Mouse (Mus musculus) gastrocnemius, adult 2 months (tissue): ENCODE measurements around the gene She. TPM values are rescaled to one million over a fixed set of nuclear protein-coding genes. Genes with fewer than 3 reads are reported as not detected.

Experiments used
- DNase-seq: peaks from one replicate; pipeline ENCODE4 v3.0.0; 2022
- H3K27ac ChIP-seq: fragments of 200-600 bp; 2 replicates; pipeline ENCODE4 v1.8.1; 2022; ENCODE audit warnings: mild to moderate bottlenecking
- H3K4me3 ChIP-seq: fragments of 200-600 bp; 2 replicates; pipeline ENCODE4 v1.8.1; 2022; ENCODE audit warnings: mild to moderate bottlenecking, moderate library complexity
- CTCF ChIP-seq: fragments of 200-600 bp; IDR thresholded peaks from 2 replicates; pipeline ENCODE4 v1.8.1; 2022; ENCODE audit warnings: antibody characterized with exemption, mild to moderate bottlenecking, moderate library complexity
- intact Hi-C: fragments of 180-260 bp; cut with DNase I; formaldehyde crosslinking; loops from one replicate; pipeline ENCODE4 v1.15.1; 2025
- total RNA-seq, 2 experiments: library from RNA; stranded (reverse); gene quantifications; 2 replicates each; pipeline ENCODE4 v1.2.3; 2021

The She gene
- total RNA-seq, 2 experiments from 2014 or later, result 4.1 to 5.1 TPM

- no peak for DNase-seq
- intact Hi-C loops, result no loop called here
- Histone ChIP-seq H3K4me3 (no peak overlapping the region), H3K27ac (peak overlapping the region; percentile 59; the same call in 1 of the 2 replicates)
- TF ChIP-seq CTCF, result no peak
Measured at GRCm38 (mm10) chr3:89801507-89801847, 29.7 kb upstream of the She start.

- Histone ChIP-seq H3K27ac (no peak overlapping the region), H3K4me3 (peak overlapping the region; percentile 33; the same call in 1 of the 2 replicates)
- DNase-seq, result no peak
- no peak for TF ChIP-seq CTCF
- intact Hi-C loops, result no loop called here
Measured at GRCm38 (mm10) chr3:89802876-89803275, 28.3 kb upstream of the She start.

GRCm38 (mm10) chr3:89805179-89805578 lies 26.0 kb upstream of the She start:
- intact Hi-C loops, result no loop called here
- H3K27ac ChIP-seq, result no peak overlapping the region
- no peak for DNase-seq
- TF ChIP-seq CTCF, result no peak
- no peak overlapping the region for H3K4me3 ChIP-seq

- no peak for DNase-seq
- intact Hi-C loops, result no loop called here
- TF ChIP-seq CTCF, result peak; percentile 36; the same call in 1 of the 2 replicates
Measured at GRCm38 (mm10) chr3:89806751-89807150, 24.4 kb upstream of the She start.

GRCm38 (mm10) chr3:89807171-89807570 lies 24.0 kb upstream of the She start:
- TF ChIP-seq CTCF, result no peak
- no peak overlapping the region for H3K27ac ChIP-seq
- intact Hi-C loops, result no loop called here
- DNase-seq, result no peak
- H3K4me3 ChIP-seq, result no peak overlapping the region

More at GRCm38 (mm10) chr3:89806751-89807150, 24.4 kb upstream of the She start:
- Histone ChIP-seq H3K4me3 (no peak overlapping the region), H3K27ac (no peak overlapping the region)

- no peak overlapping the region for H3K27ac ChIP-seq
- intact Hi-C loops, result no loop called here
- DNase-seq, result no peak
- no peak for TF ChIP-seq CTCF
- no peak overlapping the region for H3K4me3 ChIP-seq
Measured at GRCm38 (mm10) chr3:89807881-89808280, 23.3 kb upstream of the She start.

- intact Hi-C loops, result no loop called here
- Histone ChIP-seq H3K4me3 (no peak overlapping the region), H3K27ac (no peak overlapping the region)
- no peak for DNase-seq
- no peak for TF ChIP-seq CTCF
Measured at GRCm38 (mm10) chr3:89808638-89809037, 22.5 kb upstream of the She start.

GRCm38 (mm10) chr3:89810841-89811240 lies 20.3 kb upstream of the She start:
- DNase-seq, result no peak
- H3K4me3 ChIP-seq, result no peak overlapping the region
- H3K27ac ChIP-seq, result no peak overlapping the region
- intact Hi-C loops, result no loop called here
- peak; percentile 56 for TF ChIP-seq CTCF

GRCm38 (mm10) chr3:89812166-89812565 lies 19.0 kb upstream of the She start:
- intact Hi-C loops, result no loop called here
- DNase-seq, result no peak
- H3K27ac ChIP-seq, result no peak overlapping the region
- TF ChIP-seq CTCF, result no peak
- H3K4me3 ChIP-seq, result no peak overlapping the region

- no peak overlapping the region for H3K27ac ChIP-seq
- no peak overlapping the region for H3K4me3 ChIP-seq
- no peak for TF ChIP-seq CTCF
- intact Hi-C loops, result no loop called here
- DNase-seq, result no peak
Measured at GRCm38 (mm10) chr3:89814051-89814450, 17.1 kb upstream of the She start.

GRCm38 (mm10) chr3:89817056-89817455 lies 14.1 kb upstream of the She start:
- TF ChIP-seq CTCF, result peak; percentile 66
- no peak overlapping the region for H3K27ac ChIP-seq
- DNase-seq, result peak; percentile 62
- no peak overlapping the region for H3K4me3 ChIP-seq
- intact Hi-C loops, result loop anchor here (2.0 kb wide), 1 partner anchor 42 kb away; no protein-coding TSS in a partner anchor

- intact Hi-C loops, result no loop called here
Measured at GRCm38 (mm10) chr3:89818605-89819004, 12.6 kb upstream of the She start.

GRCm38 (mm10) chr3:89819897-89820296 lies 11.3 kb upstream of the She start:
- DNase-seq, result no peak
- intact Hi-C loops, result no loop called here
- no peak for TF ChIP-seq CTCF
- H3K4me3 ChIP-seq, result no peak overlapping the region
- no peak overlapping the region for H3K27ac ChIP-seq

More at GRCm38 (mm10) chr3:89818605-89819004, 12.6 kb upstream of the She start:
- H3K4me3 ChIP-seq, result no peak overlapping the region
- H3K27ac ChIP-seq, result no peak overlapping the region
- no peak for TF ChIP-seq CTCF
- DNase-seq, result no peak

- TF ChIP-seq CTCF, result no peak
- DNase-seq, result no peak
- Histone ChIP-seq H3K27ac (no peak overlapping the region), H3K4me3 (no peak overlapping the region)
- intact Hi-C loops, result no loop called here
Measured at GRCm38 (mm10) chr3:89820311-89821095, 10.7 kb upstream of the She start.
